Mouse (Mus musculus) yolk sac, embryonic 10.5 days (tissue): ENCODE measurements around the gene Prkg2.

Experiments used
- DNase-seq: peaks from one replicate; pipeline ENCODE4 v3.0.0-alpha.2; 2017; ENCODE audit warnings: low spot score

Gene Prkg2

GRCm38 (mm10) chr5:98900926-98901325, 136.2 kb downstream of the Prkg2 start:
- DNase-seq, result no peak

DNA sequence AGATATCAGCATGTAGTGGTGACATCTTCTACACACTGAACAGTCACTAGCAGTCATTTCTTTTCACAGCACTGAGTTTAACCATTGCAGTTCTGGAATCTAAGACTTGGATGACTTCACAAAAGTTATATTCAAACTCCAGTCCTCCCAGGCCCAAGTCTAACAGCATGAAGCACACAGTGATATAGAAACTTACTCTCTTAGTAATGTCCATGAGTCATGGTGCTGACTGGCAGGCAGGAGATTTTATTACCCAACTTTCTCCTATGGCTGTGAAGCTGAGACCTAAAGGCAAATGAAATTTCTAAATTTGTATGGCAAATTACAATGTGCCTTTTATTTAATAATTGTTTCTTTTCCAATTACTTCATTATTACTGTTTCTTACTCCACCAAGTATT, 139.2 kb downstream of the Prkg2 start:
- no peak for DNase-seq

GRCm38 (mm10) chr5:98894281-98894680, 142.9 kb downstream of the Prkg2 start:
- DNase-seq, result no peak

DNA sequence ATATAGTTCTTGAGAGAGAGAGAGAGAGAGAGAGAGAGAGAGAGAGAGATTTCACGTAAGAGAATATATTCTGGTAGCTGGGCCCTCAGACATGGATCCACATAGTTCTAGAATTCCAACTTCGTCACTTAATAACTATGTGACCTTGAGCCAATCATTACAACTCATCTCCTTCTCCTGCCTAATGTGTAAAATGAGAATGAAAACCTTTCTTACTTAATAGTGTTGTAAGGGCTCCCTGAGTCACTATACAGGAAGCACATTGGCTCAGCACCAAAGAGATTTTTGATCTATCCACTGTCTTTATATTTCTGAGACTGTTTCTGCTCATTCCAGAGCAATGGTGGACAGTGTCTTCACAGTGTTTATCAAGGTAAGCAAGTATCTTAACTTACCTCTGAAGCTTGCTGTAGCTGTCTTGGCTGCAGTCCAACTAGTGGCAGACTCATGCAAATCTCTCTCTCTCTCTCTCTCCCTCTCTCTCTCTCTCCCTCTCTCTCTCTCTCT, 146.6 kb downstream of the Prkg2 start:
- DNase-seq, result no peak

DNA sequence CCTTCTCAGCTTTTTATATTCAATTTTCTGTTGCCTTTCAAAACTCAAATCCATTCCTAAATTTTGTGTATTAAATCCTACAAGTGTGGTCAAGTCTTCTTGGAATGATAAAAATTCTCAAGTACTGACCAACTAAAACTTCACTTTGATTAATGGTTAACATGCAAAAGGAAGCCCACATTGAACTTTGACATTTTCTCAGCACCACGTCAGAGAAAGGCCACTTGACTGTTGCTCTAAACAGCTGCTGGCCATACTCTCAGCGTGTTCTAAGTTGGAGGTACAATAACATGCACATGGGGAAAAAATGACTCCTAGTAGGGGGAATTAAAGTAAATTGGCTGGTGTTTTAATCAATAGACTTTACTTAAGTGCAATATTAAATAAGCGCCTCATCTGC, 155.1 kb downstream of the Prkg2 start:
- peak; percentile 30 for DNase-seq
